Mouse (Mus musculus): ENCODE measurements around the gene Ptprs. TPM values are rescaled to one million over a fixed set of nuclear protein-coding genes. Genes with fewer than 3 reads are reported as not detected.
A peak's percentile ranks its signal among the peaks of the same experiment; 100 is the strongest.

The Ptprs gene
- polyA plus RNA-seq, 1 experiment from 2014 or later, result 22.2 TPM

- Histone ChIP-seq H3K4me1 (replicated peaks; ENCODE audit: control insufficient read depth, insufficient read depth) (no peaks in the 10 kb centered on the region), H3K9ac (ENCODE audit: low read length) (no peak overlapping the region), H3K27me3 (ENCODE audit: control insufficient read depth, insufficient read depth, low read length) (no peaks in the 10 kb centered on the region), H3K27ac (replicated peaks) (no peak overlapping the region), H3K4me3 (ENCODE audit: low read depth, low read length) (no peak overlapping the region), H3K36me3 (ENCODE audit: control insufficient read depth, insufficient read depth, low read length) (no peaks in the 10 kb centered on the region), H3K9me3 (ENCODE audit: control insufficient read depth, low read length) (peaks cover 6% of the 10 kb centered on the region; the same call in 1 of the 2 replicates), H3K4me2 (replicated peaks; ENCODE audit: low read depth) (no peak overlapping the region)
- ATAC-seq (ENCODE audit: low FRiP score, low TSS enrichment) (no peak), DNase-seq (ENCODE audit: low spot score) (no peak)
- TF ChIP-seq CTCF (IDR thresholded peaks at IDR 0.05; ENCODE audit: low read depth) (no peak), EP300 (optimal IDR thresholded peaks at IDR 0.05) (no peak)
- 73% methylated on average over 5 of the region's 5 CpGs for WGBS
These were observed 22.9 kb upstream of the Ptprs start for GRCm38 (mm10) chr17:56499229-56499628.

GRCm38 (mm10) chr17:56494480-56494879, 18.2 kb upstream of the Ptprs start:
- H3K9ac ChIP-seq (ENCODE audit: low read length), result no peak overlapping the region
- no peaks in the 10 kb centered on the region for H3K27me3 ChIP-seq (ENCODE audit: control insufficient read depth, insufficient read depth, low read length)
- no peak overlapping the region for H3K4me3 ChIP-seq (ENCODE audit: low read depth, low read length)
- H3K4me2 ChIP-seq (replicated peaks; ENCODE audit: low read depth), result no peak overlapping the region
- WGBS, result 68% methylated on average over 2 of the region's 2 CpGs
- H3K9me3 ChIP-seq (ENCODE audit: control insufficient read depth, low read length), result peaks cover 22% of the 10 kb centered on the region
- H3K4me1 ChIP-seq (replicated peaks; ENCODE audit: control insufficient read depth, insufficient read depth), result no peaks in the 10 kb centered on the region
- H3K27ac ChIP-seq (replicated peaks), result no peak overlapping the region
- ATAC-seq (ENCODE audit: low FRiP score, low TSS enrichment) (no peak), DNase-seq (ENCODE audit: low spot score) (no peak)
- H3K36me3 ChIP-seq (ENCODE audit: control insufficient read depth, insufficient read depth, low read length), result no peaks in the 10 kb centered on the region
- TF ChIP-seq EP300 (optimal IDR thresholded peaks at IDR 0.05) (no peak), CTCF (IDR thresholded peaks at IDR 0.05; ENCODE audit: low read depth) (no peak)

- Histone ChIP-seq H3K9ac (ENCODE audit: low read length) (no peak overlapping the region), H3K36me3 (ENCODE audit: control insufficient read depth, insufficient read depth, low read length) (no peaks in the 10 kb centered on the region), H3K27ac (replicated peaks) (no peak overlapping the region), H3K9me3 (ENCODE audit: control insufficient read depth, low read length) (peaks cover 22% of the 10 kb centered on the region), H3K4me3 (ENCODE audit: low read depth, low read length) (no peak overlapping the region), H3K4me1 (replicated peaks; ENCODE audit: control insufficient read depth, insufficient read depth) (no peaks in the 10 kb centered on the region), H3K27me3 (ENCODE audit: control insufficient read depth, insufficient read depth, low read length) (no peaks in the 10 kb centered on the region), H3K4me2 (replicated peaks; ENCODE audit: low read depth) (no peak overlapping the region)
- DNase-seq (ENCODE audit: low spot score) (no peak), ATAC-seq (ENCODE audit: low FRiP score, low TSS enrichment) (no peak)
- 92% methylated on average over 2 of the region's 2 CpGs for WGBS
- TF ChIP-seq EP300 (optimal IDR thresholded peaks at IDR 0.05), result no peak
- no peak for TF ChIP-seq CTCF (IDR thresholded peaks at IDR 0.05; ENCODE audit: low read depth)
These were observed 17.6 kb upstream of the Ptprs start for GRCm38 (mm10) chr17:56493841-56494240.

- no peak overlapping the region for H3K27ac ChIP-seq (replicated peaks)
- DNase-seq (ENCODE audit: low spot score) (no peak), ATAC-seq (ENCODE audit: low FRiP score, low TSS enrichment) (no peak)
- H3K9me3 ChIP-seq (ENCODE audit: control insufficient read depth, low read length), result peaks cover 22% of the 10 kb centered on the region
- TF ChIP-seq CTCF (IDR thresholded peaks at IDR 0.05; ENCODE audit: low read depth) (no peak), EP300 (optimal IDR thresholded peaks at IDR 0.05) (no peak)
- no peak overlapping the region for H3K9ac ChIP-seq (ENCODE audit: low read length)
- no peaks in the 10 kb centered on the region for H3K4me1 ChIP-seq (replicated peaks; ENCODE audit: control insufficient read depth, insufficient read depth)
- H3K4me2 ChIP-seq (replicated peaks; ENCODE audit: low read depth), result no peak overlapping the region
- H3K36me3 ChIP-seq (ENCODE audit: control insufficient read depth, insufficient read depth, low read length), result no peaks in the 10 kb centered on the region
- WGBS, result 89% methylated on average over 7 of the region's 7 CpGs
- H3K4me3 ChIP-seq (ENCODE audit: low read depth, low read length), result no peak overlapping the region
- H3K27me3 ChIP-seq (ENCODE audit: control insufficient read depth, insufficient read depth, low read length), result no peaks in the 10 kb centered on the region
These were observed 14.3 kb upstream of the Ptprs start for GRCm38 (mm10) chr17:56490438-56491152.

GRCm38 (mm10) chr17:56488028-56488427, 11.7 kb upstream of the Ptprs start:
- TF ChIP-seq CTCF (IDR thresholded peaks at IDR 0.05; ENCODE audit: low read depth) (no peak), EP300 (optimal IDR thresholded peaks at IDR 0.05) (no peak)
- Histone ChIP-seq H3K27ac (replicated peaks) (no peak overlapping the region), H3K9ac (ENCODE audit: low read length) (peak overlapping the region; percentile 8; the same call in 1 of the 2 replicates), H3K36me3 (ENCODE audit: control insufficient read depth, insufficient read depth, low read length) (no peaks in the 10 kb centered on the region), H3K27me3 (ENCODE audit: control insufficient read depth, insufficient read depth, low read length) (no peaks in the 10 kb centered on the region), H3K4me3 (ENCODE audit: low read depth, low read length) (no peak overlapping the region), H3K9me3 (ENCODE audit: control insufficient read depth, low read length) (0 out of 2 replicates have a peak, but pooled peaks cover 7% of the 10 kb centered on the region), H3K4me1 (replicated peaks; ENCODE audit: control insufficient read depth, insufficient read depth) (no peaks in the 10 kb centered on the region), H3K4me2 (replicated peaks; ENCODE audit: low read depth) (no peak overlapping the region)
- DNase-seq (ENCODE audit: low spot score), result no peak
- peak; percentile 4; the same call in 1 of the 2 replicates for ATAC-seq (ENCODE audit: low FRiP score, low TSS enrichment)
- 12% methylated on average over 12 of the region's 12 CpGs for WGBS

- H3K36me3 ChIP-seq (ENCODE audit: control insufficient read depth, insufficient read depth, low read length), result no peaks in the 10 kb centered on the region
- H3K4me3 ChIP-seq (ENCODE audit: low read depth, low read length), result no peak overlapping the region
- WGBS, result 8% methylated on average over 10 of the region's 16 CpGs
- H3K27me3 ChIP-seq (ENCODE audit: control insufficient read depth, insufficient read depth, low read length), result no peaks in the 10 kb centered on the region
- no peak overlapping the region for H3K27ac ChIP-seq (replicated peaks)
- TF ChIP-seq EP300 (optimal IDR thresholded peaks at IDR 0.05) (no peak), CTCF (IDR thresholded peaks at IDR 0.05; ENCODE audit: low read depth) (peak; percentile 63)
- no peak overlapping the region for H3K4me2 ChIP-seq (replicated peaks; ENCODE audit: low read depth)
- no peak overlapping the region for H3K9ac ChIP-seq (ENCODE audit: low read length)
- ATAC-seq (ENCODE audit: low FRiP score, low TSS enrichment), result peak; percentile 68
- H3K9me3 ChIP-seq (ENCODE audit: control insufficient read depth, low read length), result 0 out of 2 replicates have a peak, but pooled peaks cover 1% of the 10 kb centered on the region
- DNase-seq (ENCODE audit: low spot score), result peak; percentile 47
- H3K4me1 ChIP-seq (replicated peaks; ENCODE audit: control insufficient read depth, insufficient read depth), result no peaks in the 10 kb centered on the region
These were observed 11.2 kb upstream of the Ptprs start for GRCm38 (mm10) chr17:56487441-56487888.
